Mouse (Mus musculus): Measurements from ENCODE around the gene Nup93. TPM values are rescaled to one million over a fixed set of nuclear protein-coding genes. Genes with fewer than 3 reads are reported as not detected.

The Nup93 gene
- total RNA-seq, 2 experiments from 2014 or later = 42.5 to 60.5 TPM

GRCm38 (mm10) chr8:94306989-94307513 lies 92.7 kb downstream of the Nup93 start:
- DNase-seq (ENCODE audit: extremely low spot score in 1 of 2, low spot score in 1 of 2) = no peak

DNA sequence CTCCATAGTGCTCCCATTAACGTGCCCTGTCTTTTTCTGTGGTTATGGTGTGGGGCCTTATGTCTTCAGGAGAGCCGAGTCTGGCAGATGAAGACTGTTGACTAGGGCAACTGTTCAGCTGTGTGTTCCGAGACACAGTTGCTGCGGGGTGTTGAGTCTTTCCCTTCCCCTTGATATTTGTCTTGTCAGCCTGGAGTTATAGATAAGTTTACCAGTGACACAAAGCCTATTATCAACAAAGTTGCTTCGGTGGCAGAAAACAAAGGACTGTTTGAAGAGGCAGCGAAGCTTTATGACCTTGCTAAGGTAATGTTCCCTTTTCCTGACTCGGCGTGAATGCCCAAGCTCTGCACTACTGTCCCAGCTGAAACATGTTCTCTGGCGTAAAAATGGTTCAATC lies 93.3 kb downstream of the Nup93 start:
- DNase-seq (ENCODE audit: extremely low spot score in 1 of 2, low spot score in 1 of 2) = no peak

DNA sequence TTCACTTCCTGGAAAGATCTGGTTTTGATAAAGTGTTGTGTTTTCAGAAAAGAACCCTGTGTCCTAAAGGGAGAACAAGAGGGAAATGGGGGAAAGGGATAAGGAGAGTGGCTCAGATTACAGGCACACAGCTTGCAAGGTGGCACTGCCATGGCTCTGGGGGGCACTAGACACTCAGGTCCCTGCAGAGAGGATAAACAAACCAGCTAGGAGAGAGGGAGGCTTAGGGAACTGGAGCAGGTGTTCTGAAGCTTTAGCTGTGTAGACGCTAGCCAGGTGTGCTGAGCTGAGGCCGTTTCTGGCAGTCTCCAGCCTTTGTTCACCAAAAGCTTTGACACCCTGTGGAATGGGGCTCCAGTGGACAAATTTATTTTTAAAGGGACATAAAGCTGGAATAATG lies 99.7 kb downstream of the Nup93 start:
- DNase-seq (ENCODE audit: extremely low spot score in 1 of 2, low spot score in 1 of 2) = no peak

DNA sequence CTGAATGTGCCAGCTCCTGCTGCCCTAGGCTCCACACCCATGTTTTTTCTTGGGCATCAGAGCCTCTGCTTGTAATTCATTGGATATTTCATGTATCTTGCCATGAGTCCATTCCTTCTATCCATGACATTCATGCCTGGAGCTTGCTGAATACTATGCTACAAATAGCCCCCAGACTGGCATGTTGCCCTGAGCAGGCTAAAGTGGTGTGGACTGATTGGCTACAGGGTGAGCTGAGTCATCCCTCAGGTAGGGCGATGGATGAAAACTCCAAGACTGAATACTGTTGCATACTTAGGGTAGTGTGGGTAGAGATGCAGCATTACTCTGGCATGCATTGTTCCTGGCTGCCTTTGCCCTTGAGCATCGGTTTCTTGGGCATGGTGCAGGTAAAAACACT lies 102.9 kb downstream of the Nup93 start:
- DNase-seq (ENCODE audit: extremely low spot score in 1 of 2, low spot score in 1 of 2) = no peak

DNA sequence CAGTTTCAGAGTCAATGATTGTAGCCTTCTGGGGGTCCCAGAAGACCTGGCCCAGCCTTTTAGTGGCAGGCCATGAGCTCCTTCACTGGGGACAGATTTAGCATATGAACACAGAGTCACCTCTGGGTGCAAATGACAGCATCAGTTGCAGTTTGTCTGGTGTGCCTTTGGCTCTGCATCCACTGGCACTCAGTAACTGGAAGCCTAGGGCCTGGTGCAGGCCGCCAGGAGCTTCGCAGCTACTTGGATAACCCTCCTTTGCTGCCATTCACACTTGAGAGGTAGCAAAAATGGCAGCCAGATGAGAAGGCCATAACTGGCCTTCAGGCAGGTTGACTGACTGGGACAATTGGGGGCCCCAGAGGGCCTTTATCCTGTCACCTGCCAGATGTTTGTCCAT lies 103.3 kb downstream of the Nup93 start:
- DNase-seq (ENCODE audit: extremely low spot score in 1 of 2, low spot score in 1 of 2) = no peak

DNA sequence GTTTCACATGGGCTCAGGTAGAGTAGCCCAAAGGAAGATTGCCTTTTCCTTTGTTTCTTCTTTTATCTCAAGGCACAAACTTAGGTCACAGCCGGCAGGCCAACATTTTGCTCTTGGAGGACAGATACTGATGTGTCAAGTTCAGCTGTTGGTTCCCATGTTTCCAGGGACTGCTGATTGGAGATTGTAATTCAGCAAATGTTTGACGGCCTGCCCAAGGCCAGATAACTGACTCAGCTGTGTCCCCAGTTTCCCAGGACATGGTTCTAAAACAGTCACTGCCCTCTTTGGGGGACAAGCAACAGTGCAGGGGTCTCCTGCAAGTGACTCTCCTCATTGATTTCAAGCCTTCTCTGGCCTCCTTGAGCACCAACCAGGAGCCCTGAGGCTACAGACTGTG lies 105.7 kb downstream of the Nup93 start:
- DNase-seq (ENCODE audit: extremely low spot score in 1 of 2, low spot score in 1 of 2) = no peak

- no peak for DNase-seq (ENCODE audit: extremely low spot score in 1 of 2, low spot score in 1 of 2)
These were observed 107.7 kb downstream of the Nup93 start for GRCm38 (mm10) chr8:94322083-94322482.

DNA sequence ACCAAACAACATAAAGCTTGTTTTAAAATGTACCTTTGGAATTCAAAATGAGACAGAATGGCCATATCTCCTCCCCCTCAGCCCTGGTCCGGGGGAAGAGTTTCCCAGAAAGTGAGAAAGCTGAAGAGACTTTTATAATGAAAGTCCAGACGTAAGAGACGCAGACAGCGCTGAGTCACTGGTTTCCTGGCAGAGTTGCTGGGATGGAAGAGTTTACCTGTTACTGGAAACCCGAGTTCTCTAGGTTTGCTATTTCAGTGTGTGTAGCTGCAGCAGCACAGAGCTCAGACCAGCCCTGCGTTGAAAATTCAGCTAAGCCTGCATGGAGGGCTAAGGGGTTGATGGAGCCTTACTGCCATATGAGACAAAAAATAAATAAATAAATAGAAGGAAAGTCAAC lies 108.7 kb downstream of the Nup93 start:
- no peak for DNase-seq (ENCODE audit: extremely low spot score in 1 of 2, low spot score in 1 of 2)

GRCm38 (mm10) chr8:94324071-94324470 lies 109.7 kb downstream of the Nup93 start:
- DNase-seq (ENCODE audit: extremely low spot score in 1 of 2, low spot score in 1 of 2) = no peak

- DNase-seq (ENCODE audit: extremely low spot score in 1 of 2, low spot score in 1 of 2) = no peak
These were observed 111.7 kb downstream of the Nup93 start for GRCm38 (mm10) chr8:94326016-94326415.

DNA sequence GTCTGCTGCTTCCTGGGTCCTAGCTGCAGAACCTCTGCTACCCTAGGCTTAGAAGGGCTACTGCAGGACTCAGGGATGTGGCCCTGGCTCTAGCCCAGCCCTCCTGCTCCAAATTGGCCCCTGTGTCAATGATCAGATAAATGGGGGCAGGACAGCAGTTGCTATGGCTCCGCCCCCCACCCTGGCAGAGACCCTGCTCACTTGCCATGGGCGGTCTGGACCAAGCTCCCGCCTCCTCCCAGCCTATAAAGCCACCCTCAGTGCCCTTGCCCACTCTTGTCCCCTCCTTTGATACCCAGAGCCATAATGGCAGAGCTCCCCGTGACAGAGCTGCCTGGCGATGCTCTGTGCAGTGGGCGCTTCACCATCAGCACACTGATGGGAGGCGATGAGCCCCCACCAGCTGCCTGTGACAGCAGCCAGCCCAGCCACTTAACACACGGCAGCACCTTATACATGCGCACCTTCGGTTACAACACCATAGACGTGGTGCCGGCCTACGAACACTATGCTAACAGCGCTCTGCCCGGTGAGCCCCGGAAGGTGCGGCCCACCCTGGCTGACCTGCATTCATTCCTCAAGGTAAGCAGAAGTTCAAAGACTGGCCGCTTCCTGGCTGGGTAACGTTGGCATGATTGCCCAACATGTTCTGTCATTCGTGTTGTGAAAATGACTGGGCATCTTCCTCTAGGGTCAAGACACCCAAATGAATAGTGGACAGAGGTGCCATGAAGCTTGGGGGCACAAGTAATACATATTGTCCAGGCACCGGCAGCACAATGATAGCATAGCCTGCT lies 114.8 kb downstream of the Nup93 start, which contains the start of gene Slc12a3:
Slc12a3 (plus strand) TSS at position 270 of the 797 bp plus-strand sequence.
- DNase-seq (ENCODE audit: extremely low spot score in 1 of 2, low spot score in 1 of 2) = no peak

DNA sequence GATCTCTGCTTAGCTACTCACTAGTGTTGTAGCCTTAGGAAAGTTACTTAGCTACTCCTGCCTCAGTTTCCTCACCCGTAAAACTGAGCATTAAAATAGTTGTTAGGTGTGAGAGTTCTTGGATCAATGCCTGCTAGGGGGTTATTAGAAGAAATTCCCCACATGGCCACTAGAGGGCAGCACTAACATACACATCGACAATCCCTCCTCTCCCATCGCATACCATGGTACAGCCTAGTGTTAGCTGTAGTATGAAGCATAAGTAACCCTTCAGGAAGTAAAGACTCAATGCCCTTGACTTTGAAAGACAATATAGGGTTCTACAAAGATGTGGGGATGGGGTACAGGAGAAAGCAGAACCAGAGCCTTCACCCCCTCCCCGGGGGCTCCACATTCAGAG lies 116.4 kb downstream of the Nup93 start:
- peak in 1 of 2 experiments; percentile 45 for DNase-seq (ENCODE audit: extremely low spot score in 1 of 2, low spot score in 1 of 2)

DNA sequence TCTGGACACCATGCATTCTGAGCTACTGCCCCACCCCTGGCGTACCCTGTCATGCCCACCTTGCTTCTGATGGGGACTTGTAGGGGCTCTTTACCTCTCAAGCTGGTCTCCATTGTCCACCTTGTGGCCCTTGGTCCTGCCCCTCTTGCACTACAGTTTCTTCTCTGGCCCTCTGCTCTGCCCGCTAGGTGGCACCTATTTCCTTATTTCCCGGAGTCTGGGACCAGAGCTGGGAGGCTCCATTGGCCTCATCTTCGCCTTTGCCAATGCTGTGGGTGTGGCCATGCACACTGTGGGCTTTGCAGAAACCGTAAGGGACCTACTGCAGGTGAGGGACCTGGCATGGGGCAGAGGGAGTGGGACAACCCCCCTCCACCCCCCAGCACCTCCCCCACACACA lies 119.0 kb downstream of the Nup93 start:
- no peak for DNase-seq (ENCODE audit: extremely low spot score in 1 of 2, low spot score in 1 of 2)

DNA sequence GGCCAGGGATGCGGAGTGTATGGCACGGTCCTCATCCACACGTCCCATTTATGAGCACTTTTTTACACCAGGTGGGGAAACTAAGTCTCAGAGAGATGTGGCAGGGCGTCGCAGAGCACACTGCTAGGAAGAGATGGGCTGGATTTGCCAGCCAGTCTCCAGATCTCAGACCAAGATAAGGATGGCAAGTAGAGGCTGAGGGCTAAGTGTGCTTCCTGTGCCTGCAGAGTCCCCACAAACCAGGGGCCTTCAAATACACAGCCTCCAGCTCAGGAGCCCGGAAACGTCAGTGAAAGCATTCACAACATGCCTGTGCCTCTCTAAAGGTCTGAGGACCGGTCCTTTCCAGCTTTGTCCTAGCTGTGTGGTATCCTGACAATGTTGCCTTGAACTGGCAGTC lies 123.2 kb downstream of the Nup93 start:
- DNase-seq (ENCODE audit: extremely low spot score in 1 of 2, low spot score in 1 of 2) = no peak

- no peak for DNase-seq (ENCODE audit: extremely low spot score in 1 of 2, low spot score in 1 of 2)
These were observed 126.4 kb downstream of the Nup93 start for GRCm38 (mm10) chr8:94340796-94341195.

DNA sequence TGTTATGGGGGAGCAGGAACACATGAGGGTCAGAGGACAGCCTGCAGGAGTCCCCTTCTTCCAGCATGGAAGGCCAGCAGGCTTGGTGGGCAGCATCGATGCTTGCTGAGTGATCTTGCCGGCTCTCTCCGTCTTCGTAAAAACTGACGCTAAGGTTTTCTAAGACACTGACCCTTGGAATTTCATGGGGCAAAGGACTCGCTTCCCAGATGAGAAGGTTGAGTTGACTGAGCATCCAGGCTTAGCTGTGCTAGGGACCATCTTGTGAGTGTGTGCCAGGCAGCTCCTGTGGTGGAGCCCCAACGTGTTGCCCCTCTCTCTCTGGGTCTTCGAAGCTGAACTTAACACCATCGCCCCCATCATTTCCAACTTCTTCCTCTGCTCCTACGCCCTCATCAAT lies 128.3 kb downstream of the Nup93 start:
- DNase-seq (ENCODE audit: extremely low spot score in 1 of 2, low spot score in 1 of 2) = no peak

GRCm38 (mm10) chr8:94343290-94343689 lies 128.9 kb downstream of the Nup93 start:
- DNase-seq (ENCODE audit: extremely low spot score in 1 of 2, low spot score in 1 of 2) = peak; percentile 59 to 91

GRCm38 (mm10) chr8:94343778-94344320 lies 129.5 kb downstream of the Nup93 start:
- no peak for DNase-seq (ENCODE audit: extremely low spot score in 1 of 2, low spot score in 1 of 2)

- no peak for DNase-seq (ENCODE audit: extremely low spot score in 1 of 2, low spot score in 1 of 2)
These were observed 131.3 kb downstream of the Nup93 start for GRCm38 (mm10) chr8:94345657-94346056.

DNA sequence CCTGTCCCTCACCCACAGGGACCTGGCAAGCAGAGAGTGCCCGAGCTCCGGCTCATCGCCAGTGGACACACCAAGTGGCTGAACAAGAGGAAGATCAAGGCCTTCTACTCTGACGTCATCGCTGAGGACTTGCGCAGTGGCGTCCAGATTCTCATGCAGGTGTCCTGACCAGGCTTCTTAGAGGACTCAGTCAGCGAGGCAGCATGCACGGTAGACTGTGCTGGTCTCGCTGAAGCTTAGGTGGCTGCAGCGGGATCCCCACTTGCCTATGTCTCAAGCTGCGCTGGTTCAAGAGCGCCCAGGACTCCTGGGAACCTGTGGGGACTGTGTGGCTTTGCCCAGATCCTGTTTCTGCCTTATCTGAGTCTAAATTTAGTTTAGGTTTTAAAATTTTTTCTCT lies 131.9 kb downstream of the Nup93 start:
- DNase-seq (ENCODE audit: extremely low spot score in 1 of 2, low spot score in 1 of 2) = no peak

DNA sequence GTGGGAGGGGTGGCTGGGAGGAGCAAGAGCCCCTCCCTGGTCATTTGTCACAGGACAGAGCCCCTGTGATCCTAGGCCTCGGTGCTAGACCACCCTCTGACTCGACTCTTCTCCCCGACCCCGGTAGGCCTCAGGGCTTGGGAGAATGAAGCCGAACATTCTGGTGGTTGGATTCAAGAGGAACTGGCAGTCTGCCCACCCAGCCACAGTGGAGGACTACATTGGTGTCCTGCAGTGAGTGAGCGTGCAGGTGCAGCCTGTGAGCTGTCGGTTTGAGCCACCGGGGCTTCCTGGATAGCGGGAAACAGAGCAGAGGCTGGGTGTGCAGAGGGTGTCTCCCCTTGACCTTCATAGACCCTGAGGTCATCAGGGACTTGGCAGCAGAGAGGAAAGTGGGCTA lies 134.1 kb downstream of the Nup93 start:
- DNase-seq (ENCODE audit: extremely low spot score in 1 of 2, low spot score in 1 of 2) = no peak

DNA sequence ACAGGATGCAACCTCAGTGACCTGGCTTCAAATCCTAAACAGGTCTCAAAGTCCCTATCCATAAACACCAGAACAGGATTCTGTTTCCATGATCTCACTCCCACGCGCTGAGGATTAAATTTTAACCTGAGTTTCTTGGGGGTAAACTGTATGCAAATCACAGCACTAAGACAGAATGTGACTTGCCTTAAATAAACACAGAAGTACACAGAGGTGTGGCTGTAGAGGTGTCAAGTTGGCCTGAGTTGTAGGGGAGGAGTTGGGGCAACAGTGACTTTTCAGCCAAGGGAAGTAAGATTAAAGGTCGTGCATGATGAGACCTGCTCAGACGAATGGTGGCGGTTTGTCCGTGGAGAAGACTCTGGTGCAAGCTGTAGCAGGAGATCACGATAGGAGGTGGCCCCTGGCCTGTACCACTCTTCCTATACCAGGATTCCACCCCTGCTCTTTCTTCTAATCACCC lies 139.7 kb downstream of the Nup93 start:
- no peak for DNase-seq (ENCODE audit: extremely low spot score in 1 of 2, low spot score in 1 of 2)
